Mouse (Mus musculus): ENCODE data around the gene Spns3. TPM values are rescaled to one million over a fixed set of nuclear protein-coding genes. Genes with fewer than 3 reads are reported as not detected.

Gene Spns3
- total and polyA plus RNA-seq, 3 experiments, result 0.31 TPM; not detected in 2

GRCm38 (mm10) chr11:72507651-72508050 lies 42.7 kb downstream of the Spns3 start:
- DNase-seq, result no peak
- Histone ChIP-seq H3K4me3 (no peak overlapping the region), H3K27me3 (ENCODE audit: control insufficient read depth, insufficient read depth, low read length) (no peaks in the 10 kb centered on the region), H3K36me3 (ENCODE audit: control insufficient read depth, insufficient read depth, low read length) (no peaks in the 10 kb centered on the region), H3K4me1 (ENCODE audit: control insufficient read depth, insufficient read depth, low read length) (no peaks in the 10 kb centered on the region), H3K79me2 (replicated peaks; ENCODE audit: control insufficient read depth, insufficient read depth, low read length) (no peaks in the 10 kb centered on the region), H3K9ac (ENCODE audit: low read depth, low read length) (no peak overlapping the region), H3K27ac (no peak overlapping the region)
- intact Hi-C loops (cut with DNase I), result no loop called here
- no peak for TF ChIP-seq EP300 (IDR thresholded peaks at IDR 0.05; ENCODE audit: insufficient read depth, low read depth, low read length)
- TF ChIP-seq CTCF (IDR thresholded peaks at IDR 0.05), result no peak
- no peak for TF ChIP-seq POLR2A (IDR thresholded peaks at IDR 0.05; ENCODE audit: insufficient read depth, low read depth, low read length)

DNA sequence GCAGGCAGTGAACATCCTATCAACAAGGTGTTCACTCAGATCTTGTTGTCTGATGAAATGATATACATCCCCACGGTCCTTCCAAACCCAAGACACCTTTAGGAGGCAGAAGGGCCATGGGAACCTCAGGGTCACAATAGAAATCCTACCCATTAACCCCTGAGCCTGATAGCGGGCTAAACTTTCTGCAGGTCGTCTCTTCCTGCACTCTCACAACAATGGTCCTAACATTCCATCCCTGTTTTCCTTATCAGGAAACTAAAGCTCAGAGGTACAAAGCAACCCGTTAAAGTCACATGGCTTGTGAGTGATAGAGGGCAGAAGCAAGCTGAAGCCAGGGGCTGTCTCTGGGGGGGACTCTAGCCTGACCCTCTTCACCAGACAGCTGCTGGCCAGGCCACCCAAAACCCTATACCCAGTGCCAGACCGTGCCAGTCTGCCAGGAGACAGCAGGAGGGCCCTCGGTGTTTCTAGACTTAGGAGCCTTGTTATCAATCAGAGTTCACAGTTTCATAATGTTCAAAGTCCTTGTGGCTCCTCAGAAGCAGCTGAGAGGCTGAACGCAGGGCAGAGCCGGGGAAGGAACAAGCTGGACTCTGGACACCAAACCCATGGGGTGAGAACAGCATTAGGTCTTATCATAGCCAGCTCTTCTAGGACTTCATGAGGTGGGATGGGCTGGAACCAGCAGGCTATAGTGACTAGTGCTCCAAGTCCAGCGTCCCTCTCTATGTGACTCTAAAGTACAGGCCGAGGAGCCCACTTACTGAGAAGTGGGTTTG lies 46.1 kb downstream of the Spns3 start:
- H3K9ac ChIP-seq (ENCODE audit: low read depth, low read length), result no peak overlapping the region
- no peak for TF ChIP-seq CTCF (IDR thresholded peaks at IDR 0.05)
- TF ChIP-seq EP300 (IDR thresholded peaks at IDR 0.05; ENCODE audit: insufficient read depth, low read depth, low read length), result no peak
- no peak for TF ChIP-seq POLR2A (IDR thresholded peaks at IDR 0.05; ENCODE audit: insufficient read depth, low read depth, low read length)
- no peak overlapping the region for H3K4me3 ChIP-seq
- H3K4me1 ChIP-seq (ENCODE audit: control insufficient read depth, insufficient read depth, low read length), result no peaks in the 10 kb centered on the region
- intact Hi-C loops (cut with DNase I), result no loop called here
- 51% methylated on average over 10 of the region's 10 CpGs for WGBS
- no peak for DNase-seq
- H3K27ac ChIP-seq, result no peak overlapping the region
- H3K27me3 ChIP-seq (ENCODE audit: control insufficient read depth, insufficient read depth, low read length), result no peaks in the 10 kb centered on the region
- H3K36me3 ChIP-seq (ENCODE audit: control insufficient read depth, insufficient read depth, low read length), result no peaks in the 10 kb centered on the region
- H3K79me2 ChIP-seq (replicated peaks; ENCODE audit: control insufficient read depth, insufficient read depth, low read length), result no peaks in the 10 kb centered on the region

- Histone ChIP-seq H3K79me2 (replicated peaks; ENCODE audit: control insufficient read depth, insufficient read depth, low read length) (no peaks in the 10 kb centered on the region), H3K36me3 (ENCODE audit: control insufficient read depth, insufficient read depth, low read length) (no peaks in the 10 kb centered on the region), H3K4me3 (no peak overlapping the region), H3K27me3 (ENCODE audit: control insufficient read depth, insufficient read depth, low read length) (no peaks in the 10 kb centered on the region), H3K27ac (no peak overlapping the region), H3K9ac (ENCODE audit: low read depth, low read length) (no peak overlapping the region), H3K4me1 (ENCODE audit: control insufficient read depth, insufficient read depth, low read length) (no peaks in the 10 kb centered on the region)
- intact Hi-C loops (cut with DNase I), result no loop called here
- no peak for DNase-seq
- WGBS, result 57% methylated on average over 5 of the region's 5 CpGs
- TF ChIP-seq CTCF (IDR thresholded peaks at IDR 0.05) (no peak), POLR2A (IDR thresholded peaks at IDR 0.05; ENCODE audit: insufficient read depth, low read depth, low read length) (no peak), EP300 (IDR thresholded peaks at IDR 0.05; ENCODE audit: insufficient read depth, low read depth, low read length) (no peak)
Measured at GRCm38 (mm10) chr11:72503501-72503921, 46.8 kb downstream of the Spns3 start.

- H3K9ac ChIP-seq (ENCODE audit: low read depth, low read length), result no peak overlapping the region
- no peaks in the 10 kb centered on the region for H3K79me2 ChIP-seq (replicated peaks; ENCODE audit: control insufficient read depth, insufficient read depth, low read length)
- intact Hi-C loops (cut with DNase I), result no loop called here
- 52% methylated on average over 8 of the region's 8 CpGs for WGBS
- no peak overlapping the region for H3K27ac ChIP-seq
- H3K27me3 ChIP-seq (ENCODE audit: control insufficient read depth, insufficient read depth, low read length), result no peaks in the 10 kb centered on the region
- DNase-seq, result peak in 1 of 2 experiments; percentile 22
- no peaks in the 10 kb centered on the region for H3K36me3 ChIP-seq (ENCODE audit: control insufficient read depth, insufficient read depth, low read length)
- H3K4me3 ChIP-seq, result no peak overlapping the region
- TF ChIP-seq EP300 (IDR thresholded peaks at IDR 0.05; ENCODE audit: insufficient read depth, low read depth, low read length) (no peak), POLR2A (IDR thresholded peaks at IDR 0.05; ENCODE audit: insufficient read depth, low read depth, low read length) (no peak), CTCF (IDR thresholded peaks at IDR 0.05) (no peak)
- no peaks in the 10 kb centered on the region for H3K4me1 ChIP-seq (ENCODE audit: control insufficient read depth, insufficient read depth, low read length)
Measured at GRCm38 (mm10) chr11:72502236-72502635, 48.1 kb downstream of the Spns3 start.

GRCm38 (mm10) chr11:72501426-72502002 lies 48.8 kb downstream of the Spns3 start:
- no peaks in the 10 kb centered on the region for H3K4me1 ChIP-seq (ENCODE audit: control insufficient read depth, insufficient read depth, low read length)
- DNase-seq, result peak in 1 of 2 experiments; percentile 12
- 33% methylated on average over 5 of the region's 5 CpGs for WGBS
- H3K27me3 ChIP-seq (ENCODE audit: control insufficient read depth, insufficient read depth, low read length), result no peaks in the 10 kb centered on the region
- no peak overlapping the region for H3K27ac ChIP-seq
- no peak for TF ChIP-seq CTCF (IDR thresholded peaks at IDR 0.05)
- no peak for TF ChIP-seq EP300 (IDR thresholded peaks at IDR 0.05; ENCODE audit: insufficient read depth, low read depth, low read length)
- TF ChIP-seq POLR2A (IDR thresholded peaks at IDR 0.05; ENCODE audit: insufficient read depth, low read depth, low read length), result no peak
- H3K79me2 ChIP-seq (replicated peaks; ENCODE audit: control insufficient read depth, insufficient read depth, low read length), result no peaks in the 10 kb centered on the region
- H3K4me3 ChIP-seq, result no peak overlapping the region
- intact Hi-C loops (cut with DNase I), result no loop called here
- no peaks in the 10 kb centered on the region for H3K36me3 ChIP-seq (ENCODE audit: control insufficient read depth, insufficient read depth, low read length)
- no peak overlapping the region for H3K9ac ChIP-seq (ENCODE audit: low read depth, low read length)

DNA sequence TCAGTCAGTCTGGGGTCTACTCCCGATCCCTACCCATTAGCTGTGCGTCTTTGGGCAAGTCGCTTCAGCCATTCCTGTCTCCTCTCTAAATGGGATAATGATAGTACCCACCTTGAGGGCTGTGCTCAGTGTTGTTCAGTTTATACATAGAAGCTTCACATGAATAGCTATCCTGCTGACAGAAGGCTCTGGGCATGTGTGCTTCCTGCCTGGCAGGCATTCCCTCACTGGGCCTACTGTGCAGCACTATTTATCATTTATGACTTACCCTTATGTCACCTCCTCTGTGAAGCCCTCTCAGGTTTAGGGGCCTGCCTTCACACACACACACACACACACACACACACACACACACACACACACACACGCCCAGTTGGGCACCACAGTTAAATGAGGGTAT lies 50.2 kb downstream of the Spns3 start:
- WGBS, result 98% methylated on average over 4 of the region's 4 CpGs
- no peak for TF ChIP-seq POLR2A (IDR thresholded peaks at IDR 0.05; ENCODE audit: insufficient read depth, low read depth, low read length)
- TF ChIP-seq EP300 (IDR thresholded peaks at IDR 0.05; ENCODE audit: insufficient read depth, low read depth, low read length), result no peak
- TF ChIP-seq CTCF (IDR thresholded peaks at IDR 0.05), result no peak
- DNase-seq, result no peak
- H3K9ac ChIP-seq (ENCODE audit: low read depth, low read length), result no peak overlapping the region
- no peaks in the 10 kb centered on the region for H3K27me3 ChIP-seq (ENCODE audit: control insufficient read depth, insufficient read depth, low read length)
- H3K27ac ChIP-seq, result no peak overlapping the region
- H3K79me2 ChIP-seq (replicated peaks; ENCODE audit: control insufficient read depth, insufficient read depth, low read length), result no peaks in the 10 kb centered on the region
- no peaks in the 10 kb centered on the region for H3K36me3 ChIP-seq (ENCODE audit: control insufficient read depth, insufficient read depth, low read length)
- intact Hi-C loops (cut with DNase I), result no loop called here
- H3K4me1 ChIP-seq (ENCODE audit: control insufficient read depth, insufficient read depth, low read length), result no peaks in the 10 kb centered on the region
- H3K4me3 ChIP-seq, result no peak overlapping the region
